Mouse (Mus musculus) mouse trophoblast stem cell (cell line): Measurements from ENCODE around the gene Nae1.

ENCODE experiments used
- in situ Hi-C, 2 experiments: fragments of 300-500 bp; cut with MseI, MboI; formaldehyde crosslinking; loops; 2 replicates in 1 of 2; 3 replicates in 1 of 2; pipeline ENCODE4 v1.15.1; 2025

Gene Nae1

DNA sequence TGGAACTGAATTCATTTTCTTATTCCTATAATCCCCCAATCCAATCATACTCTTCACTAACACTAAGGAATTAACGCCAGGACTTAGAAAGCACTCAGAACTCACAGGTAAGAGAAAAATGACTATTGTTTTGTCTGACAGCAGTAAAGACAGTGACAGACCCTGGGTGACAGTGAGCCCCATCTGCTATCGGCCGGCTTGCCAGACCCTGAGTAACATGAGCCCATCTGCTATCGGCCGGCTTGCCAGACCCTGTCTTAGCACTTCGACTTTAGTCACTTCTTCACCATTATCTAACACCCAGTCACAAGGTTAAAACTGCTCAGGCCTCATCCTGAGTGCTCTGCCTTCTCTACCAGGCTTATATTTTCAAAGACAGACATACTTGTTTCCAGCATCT, 4.8 kb downstream of the Nae1 start:
- in situ Hi-C loops = no loop called here

DNA sequence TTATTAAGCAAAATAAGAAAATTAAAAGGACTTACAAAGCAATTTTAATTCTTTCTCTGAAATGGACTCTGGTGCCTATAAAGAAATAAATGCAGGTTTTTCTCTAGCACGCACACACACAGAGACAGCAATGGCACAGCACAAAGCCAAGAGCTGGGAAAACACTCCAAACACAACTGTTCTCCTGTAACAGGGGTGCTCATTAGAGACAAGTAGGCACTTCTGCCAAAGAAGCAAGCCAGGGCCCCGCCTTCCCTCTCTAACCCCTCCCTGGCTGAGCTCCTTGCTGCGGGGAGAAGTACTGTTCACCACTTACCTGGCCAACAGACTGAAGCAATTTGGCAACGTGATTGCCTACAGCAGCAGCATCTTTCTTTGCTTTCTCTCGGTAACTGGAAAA, 16.6 kb downstream of the Nae1 start:
- in situ Hi-C loops = no loop called here

DNA sequence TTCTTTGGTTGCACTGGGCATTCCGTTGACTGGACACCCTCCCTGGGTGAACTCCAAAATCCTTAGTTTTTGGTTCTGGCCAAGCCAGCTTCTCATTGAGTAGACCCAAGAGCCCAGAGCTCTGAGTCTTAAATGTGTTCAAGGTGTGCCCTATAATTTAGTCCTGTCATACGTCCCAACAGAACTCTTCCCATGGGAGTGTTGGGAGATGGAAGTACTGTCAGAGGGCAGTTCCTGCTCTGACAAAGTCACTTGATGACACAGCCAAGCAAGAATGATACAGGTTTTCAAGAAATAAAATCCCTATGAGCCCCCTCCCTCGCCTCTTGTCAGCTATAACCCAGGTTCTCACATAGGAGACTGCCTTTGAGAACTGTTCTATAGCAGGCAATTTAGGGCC, 24.3 kb downstream of the Nae1 start:
- in situ Hi-C loops = no loop called here

DNA sequence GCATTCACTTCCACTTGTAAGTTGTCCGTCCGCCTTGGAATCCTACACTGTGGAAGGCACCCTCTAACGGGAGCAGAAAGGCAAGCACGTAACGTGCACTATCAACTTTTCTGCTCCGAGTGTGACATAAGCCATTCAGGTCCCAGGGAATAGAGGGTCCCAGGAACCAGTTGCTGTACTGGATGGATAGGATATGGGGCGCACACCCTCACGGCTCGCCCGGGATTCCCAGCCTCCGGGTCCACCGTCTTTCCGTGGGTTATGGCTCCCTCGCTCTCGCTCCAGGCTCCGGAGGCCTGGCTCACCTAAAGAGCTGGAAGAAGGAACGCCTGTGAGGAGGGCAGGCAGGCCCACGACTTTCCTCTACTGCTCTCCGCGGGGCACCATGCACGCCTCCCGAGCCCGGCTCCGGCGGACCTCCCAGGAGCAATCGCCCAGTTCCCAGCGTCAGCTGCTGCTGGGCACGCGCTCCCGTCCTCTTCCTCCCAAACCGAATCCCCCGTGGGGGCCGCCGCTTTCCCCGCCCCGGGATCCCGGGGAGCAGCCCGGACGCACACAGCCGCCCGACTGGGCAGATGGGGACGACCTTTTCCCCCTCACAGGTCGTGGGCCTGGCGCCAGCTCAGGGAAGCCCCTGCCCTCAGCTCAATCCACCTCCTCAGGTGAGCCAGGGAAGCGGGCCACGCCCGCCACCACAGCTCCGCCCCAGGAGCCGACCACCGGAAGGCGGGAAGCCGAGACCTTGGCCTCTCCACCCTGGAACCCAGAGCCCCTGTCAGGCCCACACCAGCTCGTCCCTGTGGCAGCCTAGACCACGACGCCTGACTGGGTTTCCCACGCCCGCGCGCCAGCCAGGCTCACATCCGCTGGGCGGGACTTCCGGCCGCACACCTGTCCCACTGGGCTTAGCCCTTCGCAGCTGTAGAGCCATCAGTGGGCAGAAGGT, 25.1 kb downstream of the Nae1 start, which contains the start of gene Terb1:
Gene Terb1, minus strand, starts transcription at position 850 of the 946 bp plus-strand sequence.
- in situ Hi-C loops = no loop called here

DNA sequence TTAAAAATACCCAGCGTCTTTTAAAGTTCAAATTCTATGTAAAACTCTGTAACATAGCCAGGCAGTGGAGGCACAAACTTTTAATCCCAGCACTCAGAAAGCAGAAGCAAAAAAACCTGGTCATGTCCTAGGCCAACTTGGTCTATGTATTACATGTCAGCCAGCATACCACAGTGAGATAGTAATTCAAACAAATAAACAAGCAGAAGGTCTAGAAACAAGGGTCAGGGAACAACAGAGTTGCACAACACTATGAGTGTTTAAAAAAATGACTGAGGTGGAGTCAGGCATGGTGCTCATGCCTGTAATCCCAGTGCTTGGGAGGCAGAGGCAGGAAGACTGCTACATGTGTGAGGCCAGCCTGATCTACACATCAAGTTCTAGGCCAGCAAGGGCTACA, 55.3 kb downstream of the Nae1 start:
- in situ Hi-C loops = no loop called here

DNA sequence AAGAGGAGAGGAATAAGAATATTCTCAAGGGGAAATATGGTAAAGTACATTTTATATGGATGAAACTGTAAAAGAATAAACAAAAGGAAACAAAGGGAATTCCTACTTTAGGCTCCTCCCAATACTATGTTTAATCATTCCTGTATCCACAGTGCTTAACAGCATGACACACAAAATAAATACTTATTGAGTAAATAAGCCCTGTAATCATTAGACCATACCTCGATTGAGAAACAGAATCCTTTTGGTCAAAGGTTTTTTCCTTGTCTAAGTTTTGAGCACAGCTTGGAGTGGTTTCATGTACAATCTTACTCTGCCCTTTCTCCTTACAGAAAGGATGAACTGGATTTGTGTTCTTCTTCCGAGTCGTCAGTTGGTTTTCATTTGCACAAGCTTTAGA, 62.0 kb downstream of the Nae1 start:
- in situ Hi-C loops = no loop called here

DNA sequence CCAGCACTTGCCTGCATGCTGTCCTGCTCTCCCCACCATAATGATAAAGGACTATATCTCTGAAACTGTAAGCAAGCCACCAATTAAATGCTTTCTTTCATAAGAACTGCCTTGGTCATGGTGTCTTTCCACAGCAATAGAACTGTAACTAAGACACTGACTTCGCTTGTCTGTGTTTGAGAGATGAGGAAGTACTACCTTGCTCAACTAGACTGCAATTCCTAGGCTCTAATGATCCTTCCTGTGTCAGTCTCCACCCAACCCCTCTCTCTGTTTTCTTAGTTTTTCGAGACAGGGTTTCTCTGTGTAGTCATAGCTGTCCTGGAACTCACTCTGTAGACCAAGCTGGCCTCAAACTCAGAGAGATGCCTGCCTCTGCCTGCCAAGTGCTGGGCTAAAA, 67.0 kb downstream of the Nae1 start:
- in situ Hi-C loops = no loop called here
